20 mouse cellular contexts compared by ENCODE assay signal in the genomic region with DNA sequence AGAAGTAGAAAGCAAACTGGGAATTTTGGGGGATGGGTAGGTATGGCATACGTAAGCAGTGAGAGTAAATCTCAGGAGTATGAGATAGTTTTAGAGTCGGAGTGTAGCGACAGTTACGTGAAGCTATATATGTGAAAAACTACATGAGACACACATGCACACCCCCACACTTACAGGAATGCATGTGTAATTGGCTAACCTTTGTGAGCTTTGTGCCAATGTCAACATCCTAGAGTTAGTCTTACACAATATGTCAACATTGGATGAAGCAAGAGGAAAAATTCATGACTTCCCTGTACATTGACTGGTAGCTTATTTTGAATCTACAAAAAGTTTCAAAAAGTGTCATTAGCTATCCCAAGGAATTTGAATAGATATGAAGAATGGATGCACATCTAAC. TPM values are rescaled to one million over a fixed set of nuclear protein-coding genes. Genes with fewer than 3 reads are reported as not detected.
A peak's percentile ranks its signal among the peaks of the same experiment; 100 is the strongest.
DNase-seq lines count a peak whose midpoint lies in the region; ATAC-seq and TF ChIP-seq lines count a peak whose summit lies in the region.
"Had no signal": no experiment of that assay in that cellular context is flagged by ENCODE, and none has a peak within 500 bp of the region (broad histone marks: within the 10 kb centered on the region; RNA-seq: fewer than 3 reads in every experiment).

No protein-coding gene starts in this region.

- no peak overlapping the region for H3K4me3 ChIP-seq in heart, postnatal 0 days (ENCODE audit: low read depth, low read length)
- no peak overlapping the region for H3K4me3 ChIP-seq in heart, embryonic 10.5 days
- no peak overlapping the region for H3K4me3 ChIP-seq in liver, embryonic 11.5 days (ENCODE audit: low read depth, low read length)
- no peak overlapping the region for H3K4me3 ChIP-seq in lung, postnatal 0 days (ENCODE audit: low read depth, low read length)
- H3K4me3 ChIP-seq in stomach, embryonic 16.5 days (replicated peaks; ENCODE audit: low read length), result no peak overlapping the region
- no peak overlapping the region for H3K4me3 ChIP-seq in heart, embryonic 11.5 days (ENCODE audit: low read depth, low read length)
- H3K4me3 ChIP-seq: forebrain, embryonic 10.5 days; limb, embryonic 12.5 days; neural tube, embryonic 12.5 days had no signal

- 0 out of 2 replicates have a peak, but pooled peaks cover under 1% of the 10 kb centered on the region for H3K4me1 ChIP-seq in heart, postnatal 0 days (ENCODE audit: control insufficient read depth, insufficient read depth)
- H3K4me1 ChIP-seq in heart, embryonic 10.5 days, result 0 out of 2 replicates have a peak, but pooled peaks cover 3% of the 10 kb centered on the region
- no peaks in the 10 kb centered on the region; the same call in 1 of the 2 replicates for H3K4me1 ChIP-seq in liver, embryonic 11.5 days (replicated peaks; ENCODE audit: control insufficient read depth, insufficient read depth, low read length)
- no peaks in the 10 kb centered on the region; the same call in 1 of the 2 replicates for H3K4me1 ChIP-seq in lung, postnatal 0 days (ENCODE audit: insufficient read depth, low read depth, low read length)
- H3K4me1 ChIP-seq in stomach, embryonic 16.5 days (ENCODE audit: control insufficient read depth, insufficient read depth, low read length), result no peaks in the 10 kb centered on the region
- H3K4me1 ChIP-seq in heart, embryonic 11.5 days (ENCODE audit: control insufficient read depth, insufficient read depth, low read length), result peaks cover 4% of the 10 kb centered on the region; the same call in 1 of the 2 replicates

- no peak for TF ChIP-seq CTCF in heart, postnatal 0 days (IDR thresholded peaks at IDR 0.05; ENCODE audit: low read depth)
- no peak for TF ChIP-seq CTCF in lung, postnatal 0 days (IDR thresholded peaks at IDR 0.05)

- no peak for TF ChIP-seq EP300 in heart, postnatal 0 days (IDR thresholded peaks at IDR 0.05; ENCODE audit: low read depth)
- peak; percentile 99 for TF ChIP-seq EP300 in lung, postnatal 0 days (IDR thresholded peaks at IDR 0.05)

- H3K9me3 ChIP-seq in heart, postnatal 0 days (replicated peaks; ENCODE audit: control insufficient read depth, low read length), result no peaks in the 10 kb centered on the region
- H3K9me3 ChIP-seq in heart, embryonic 10.5 days, result no peaks in the 10 kb centered on the region
- H3K9me3 ChIP-seq in liver, embryonic 11.5 days (ENCODE audit: control insufficient read depth, low read length), result no peaks in the 10 kb centered on the region
- H3K9me3 ChIP-seq in lung, postnatal 0 days (ENCODE audit: low read length), result no peaks in the 10 kb centered on the region
- no peaks in the 10 kb centered on the region for H3K9me3 ChIP-seq in stomach, embryonic 16.5 days (replicated peaks; ENCODE audit: control insufficient read depth, low read length)
- no peaks in the 10 kb centered on the region for H3K9me3 ChIP-seq in heart, embryonic 11.5 days (replicated peaks; ENCODE audit: control insufficient read depth, low read length)
- H3K9me3 ChIP-seq: forebrain, embryonic 10.5 days; limb, embryonic 12.5 days; neural tube, embryonic 12.5 days had no signal

- H3K36me3 ChIP-seq in heart, postnatal 0 days (replicated peaks; ENCODE audit: control insufficient read depth, insufficient read depth, low read length), result no peaks in the 10 kb centered on the region
- no peaks in the 10 kb centered on the region for H3K36me3 ChIP-seq in heart, embryonic 10.5 days
- no peaks in the 10 kb centered on the region for H3K36me3 ChIP-seq in liver, embryonic 11.5 days (ENCODE audit: control insufficient read depth, insufficient read depth, low read length)
- H3K36me3 ChIP-seq in lung, postnatal 0 days (ENCODE audit: insufficient read depth, low read length), result no peaks in the 10 kb centered on the region
- no peaks in the 10 kb centered on the region for H3K36me3 ChIP-seq in stomach, embryonic 16.5 days (ENCODE audit: control insufficient read depth, insufficient read depth, low read length)
- H3K36me3 ChIP-seq in heart, embryonic 11.5 days (ENCODE audit: control insufficient read depth, insufficient read depth, low read length), result no peaks in the 10 kb centered on the region
- H3K36me3 ChIP-seq: forebrain, embryonic 10.5 days; limb, embryonic 12.5 days; neural tube, embryonic 12.5 days had no signal

- H3K27ac ChIP-seq in heart, postnatal 0 days (ENCODE audit: low read depth), result no peak overlapping the region
- H3K27ac ChIP-seq in heart, embryonic 10.5 days, result no peak overlapping the region
- no peak overlapping the region for H3K27ac ChIP-seq in liver, embryonic 11.5 days (ENCODE audit: low read depth, low read length)
- H3K27ac ChIP-seq in lung, postnatal 0 days (ENCODE audit: low read length), result no peak overlapping the region
- no peak overlapping the region for H3K27ac ChIP-seq in stomach, embryonic 16.5 days (ENCODE audit: low read length)
- no peak overlapping the region for H3K27ac ChIP-seq in heart, embryonic 11.5 days (ENCODE audit: low read depth, low read length)
- H3K27ac ChIP-seq: forebrain, embryonic 10.5 days; hindbrain, embryonic 14.5 days; limb, embryonic 12.5 days; neural tube, embryonic 12.5 days had no signal

- no peak overlapping the region for H3K4me2 ChIP-seq in heart, postnatal 0 days (ENCODE audit: low read depth, low read length)
- H3K4me2 ChIP-seq in liver, embryonic 11.5 days, result no peak overlapping the region
- H3K4me2 ChIP-seq in lung, postnatal 0 days (replicated peaks; ENCODE audit: low read depth, low read length), result no peak overlapping the region
- H3K4me2 ChIP-seq in stomach, embryonic 16.5 days (ENCODE audit: low read depth, low read length), result no peak overlapping the region
- no peak overlapping the region for H3K4me2 ChIP-seq in heart, embryonic 11.5 days
- H3K4me2 ChIP-seq: hindbrain, embryonic 14.5 days; limb, embryonic 12.5 days; neural tube, embryonic 12.5 days had no signal

- DNase-seq in heart, postnatal 0 days (ENCODE audit: low spot score), result peak; percentile 18
- no peak for DNase-seq in heart, embryonic 10.5 days (ENCODE audit: low spot score)
- no peak for DNase-seq in liver, embryonic 11.5 days (ENCODE audit: low spot score)
- peak; percentile 80 for DNase-seq in lung, postnatal 0 days (ENCODE audit: low spot score)
- DNase-seq in gastrocnemius, postnatal 4 days (ENCODE audit: low spot score in 2 of 2), result no peak
- no peak for DNase-seq in gastrocnemius, postnatal 14 days
- DNase-seq: cerebellum, adult 11 months; cerebellum, postnatal 36 days; gastrocnemius, postnatal 25 days; kidney, adult 18-20 months; kidney, postnatal 36 days; layer of hippocampus, postnatal 36 days; thymus, postnatal 4 days had no signal

- no peaks in the 10 kb centered on the region for H3K27me3 ChIP-seq in heart, postnatal 0 days (ENCODE audit: control insufficient read depth, insufficient read depth, low read length)
- H3K27me3 ChIP-seq in heart, embryonic 10.5 days (ENCODE audit: insufficient read depth, poor library complexity, severe bottlenecking), result no peaks in the 10 kb centered on the region
- H3K27me3 ChIP-seq in liver, embryonic 11.5 days (replicated peaks; ENCODE audit: control insufficient read depth, insufficient read depth, low read length), result no peaks in the 10 kb centered on the region
- no peaks in the 10 kb centered on the region for H3K27me3 ChIP-seq in lung, postnatal 0 days (replicated peaks; ENCODE audit: insufficient read depth, low read length)
- H3K27me3 ChIP-seq in stomach, embryonic 16.5 days (ENCODE audit: control insufficient read depth, insufficient read depth, low read length), result no peaks in the 10 kb centered on the region
- H3K27me3 ChIP-seq in heart, embryonic 11.5 days (ENCODE audit: control insufficient read depth, insufficient read depth, low read length), result no peaks in the 10 kb centered on the region
- H3K27me3 ChIP-seq: limb, embryonic 12.5 days; neural tube, embryonic 12.5 days; Patski had no signal

- 64% methylated on average over 4 of the region's 4 CpGs for WGBS in heart, postnatal 0 days
- 85% methylated on average over 4 of the region's 4 CpGs for WGBS in heart, embryonic 10.5 days
- 87% methylated on average over 4 of the region's 4 CpGs for WGBS in liver, embryonic 11.5 days
- 41% methylated on average over 4 of the region's 4 CpGs for WGBS in lung, postnatal 0 days
- WGBS in stomach, embryonic 16.5 days, result 68% methylated on average over 4 of the region's 4 CpGs
- 83% methylated on average over 4 of the region's 4 CpGs for WGBS in heart, embryonic 11.5 days (ENCODE audit: insufficient replicate concordance)

- intact Hi-C loops in gastrocnemius, postnatal 14 days (cut with DNase I; ENCODE audit: low total_unique reads), result loop anchor here (5.0 kb wide), 1 partner anchor 91 kb away; no protein-coding TSS in a partner anchor

- H3K9ac ChIP-seq in heart, postnatal 0 days (replicated peaks; ENCODE audit: low read depth, low read length), result no peak overlapping the region
- H3K9ac ChIP-seq in liver, embryonic 11.5 days (ENCODE audit: low read depth, low read length), result no peak overlapping the region
- H3K9ac ChIP-seq in lung, postnatal 0 days (replicated peaks; ENCODE audit: low read depth), result no peak overlapping the region
- H3K9ac ChIP-seq in stomach, embryonic 16.5 days (ENCODE audit: low read length), result no peak overlapping the region
- no peak overlapping the region for H3K9ac ChIP-seq in heart, embryonic 11.5 days (ENCODE audit: low read depth, low read length)
- H3K9ac ChIP-seq: hindbrain, embryonic 14.5 days; limb, embryonic 12.5 days; neural tube, embryonic 12.5 days had no signal

- ATAC-seq in heart, postnatal 0 days (ENCODE audit: insufficient read depth, low read depth), result no peak
- ATAC-seq in liver, embryonic 11.5 days (replicated peaks; ENCODE audit: low FRiP score), result peak; percentile 47
- ATAC-seq in lung, postnatal 0 days, result peak; percentile 89
- peak; percentile 76; the same call in 1 of the 2 replicates for ATAC-seq in stomach, embryonic 16.5 days (ENCODE audit: insufficient read depth, low FRiP score)
- ATAC-seq in heart, embryonic 11.5 days (replicated peaks; ENCODE audit: insufficient number of reproducible peaks, low FRiP score, low TSS enrichment), result no peak
- ATAC-seq: Patski had no signal

RNA-seq across cellular contexts. Expression of a gene that starts 37.9 kb away (rescaled TPM):
- total RNA-seq in heart, postnatal 0 days (2014; rRNA removed; ENCODE audit: low replicate concordance), result 144 and 267 TPM in 2 replicates
- 1,733 and 1,796 TPM in 2 replicates for polyA plus RNA-seq in heart, postnatal 0 days (2015; fragmentation: Nextera tagmentation; extraction: Ambion mirVana)
- polyA plus RNA-seq in heart, embryonic 10.5 days (2016; fragmentation: Nextera tagmentation; extraction: Ambion mirVana), result 124 and 196 TPM in 2 replicates
- 105 and 107 TPM in 2 replicates for polyA plus RNA-seq in liver, embryonic 11.5 days (2014; fragmentation: Nextera tagmentation; extraction: Ambion mirVana)
- polyA plus RNA-seq in lung, postnatal 0 days (2015; fragmentation: Nextera tagmentation; extraction: Ambion mirVana), result 217 and 230 TPM in 2 replicates
- 188 and 195 TPM in 2 replicates for polyA plus RNA-seq in stomach, embryonic 16.5 days (2015; fragmentation: Nextera tagmentation; extraction: Ambion mirVana)
- total RNA-seq in gastrocnemius, postnatal 4 days (2021), result 100 to 1,000 TPM; 436 to 457 TPM
- total RNA-seq in gastrocnemius, postnatal 14 days (2021), result 100 to 1,000 TPM; 267 to 388 TPM
- polyA plus RNA-seq in heart, embryonic 11.5 days (2014; fragmentation: Nextera tagmentation; extraction: Ambion mirVana), result 257 and 291 TPM in 2 replicates

RNA-seq across cellular contexts. Expression of a gene that starts 44.3 kb away (rescaled TPM):
- 128 and 160 TPM in 2 replicates for total RNA-seq in heart, postnatal 0 days (2014; rRNA removed; ENCODE audit: low replicate concordance)
- polyA plus RNA-seq in heart, postnatal 0 days (2015; fragmentation: Nextera tagmentation; extraction: Ambion mirVana), result 388 and 459 TPM in 2 replicates
- 636 and 812 TPM in 2 replicates for polyA plus RNA-seq in heart, embryonic 10.5 days (2016; fragmentation: Nextera tagmentation; extraction: Ambion mirVana)
- polyA plus RNA-seq in liver, embryonic 11.5 days (2014; fragmentation: Nextera tagmentation; extraction: Ambion mirVana), result 5.9 and 12.3 TPM in 2 replicates
- 4.0 and 4.3 TPM in 2 replicates for polyA plus RNA-seq in lung, postnatal 0 days (2015; fragmentation: Nextera tagmentation; extraction: Ambion mirVana)
- polyA plus RNA-seq in stomach, embryonic 16.5 days (2015; fragmentation: Nextera tagmentation; extraction: Ambion mirVana), result 20.9 and 498 TPM in 2 replicates
- total RNA-seq in gastrocnemius, postnatal 4 days (2021), result over 10,000 TPM; 17,678 to 18,583 TPM
- total RNA-seq in gastrocnemius, postnatal 14 days (2021), result over 10,000 TPM; 30,782 to 31,244 TPM
- polyA plus RNA-seq in heart, embryonic 11.5 days (2014; fragmentation: Nextera tagmentation; extraction: Ambion mirVana), result 829 and 847 TPM in 2 replicates
- polyA plus RNA-seq: Patski had no signal

Comparison
In these comparisons a context has a peak if more than half of its experiments do, and no peak if none do; other contexts are left out.
1. DNase-seq: peak in heart, postnatal 0 days (single experiment) and lung, postnatal 0 days (single experiment); none in heart, embryonic 10.5 days (single experiment), liver, embryonic 11.5 days (single experiment), gastrocnemius, postnatal 4 days (0 of 2) and gastrocnemius, postnatal 14 days (single experiment).
2. ATAC-seq: peak in liver, embryonic 11.5 days (single experiment), lung, postnatal 0 days (single experiment) and stomach, embryonic 16.5 days (single experiment); none in heart, postnatal 0 days (single experiment) and heart, embryonic 11.5 days (single experiment).